Mouse (Mus musculus) megakaryocyte, embryonic 14.5 days (primary cell): ENCODE data around the gene Inhba. TPM values are rescaled to one million over a fixed set of nuclear protein-coding genes. Genes with fewer than 3 reads are reported as not detected.

Experiments used
- H3K27me3 ChIP-seq: replicated peaks from 2 replicates; pipeline ENCODE3; 2012; ENCODE audit warnings: inconsistent platforms
- H3K36me3 ChIP-seq: replicated peaks from 2 replicates; pipeline ENCODE3; 2012; ENCODE audit warnings: low read length, inconsistent platforms, mixed read lengths
- H3K4me1 ChIP-seq: 2 replicates; pipeline ENCODE4 v1.6.1; 2012; ENCODE audit warnings: inconsistent platforms
- H3K4me3 ChIP-seq: replicated peaks from 2 replicates; pipeline ENCODE3; 2012; ENCODE audit warnings: moderate library complexity, mild to moderate bottlenecking, inconsistent platforms
- H3K9me3 ChIP-seq: 2 replicates; pipeline ENCODE4 v1.6.1; 2012; ENCODE audit warnings: inconsistent platforms
- FLI1 ChIP-seq: IDR thresholded peaks from 2 replicates; pipeline ENCODE4 v1.6.1; 2012; ENCODE audit warnings: low read length, inconsistent platforms, mixed read lengths
- GATA1 ChIP-seq: IDR thresholded peaks from 3 replicates; pipeline ENCODE4 v1.6.1; 2012; ENCODE audit warnings: mixed read lengths, low read length, inconsistent platforms, borderline replicate concordance
- polyA plus RNA-seq: library from polyadenylated mRNA; stranded (reverse); fragments of >175 nt; gene quantifications from 2 replicates; pipeline ENCODE4 v1.2.3, GENCODE M21; 2012; ENCODE audit warnings: low replicate concordance; ENCODE audit not compliant: insufficient read depth

Inhba gene
- polyA plus RNA-seq, 1 experiment = 0.03 TPM

- peaks cover 9% of the 10 kb centered on the region for H3K4me1 ChIP-seq
- TF ChIP-seq GATA1 (no peak), FLI1 (no peak)
- H3K27me3 ChIP-seq = peaks cover 15% of the 10 kb centered on the region
- H3K36me3 ChIP-seq = no peaks in the 10 kb centered on the region
- H3K4me3 ChIP-seq = no peak overlapping the region
- no peaks in the 10 kb centered on the region for H3K9me3 ChIP-seq
Measured at GRCm38 (mm10) chr13:16021849-16022248, 10.2 kb downstream of the Inhba start.

GRCm38 (mm10) chr13:16022536-16022935, 10.9 kb downstream of the Inhba start:
- H3K4me1 ChIP-seq = peaks cover 4% of the 10 kb centered on the region
- TF ChIP-seq GATA1 = no peak
- no peak for TF ChIP-seq FLI1

GRCm38 (mm10) chr13:16023070-16024039, 11.7 kb downstream of the Inhba start:
- no peak overlapping the region for H3K4me3 ChIP-seq
- H3K36me3 ChIP-seq = no peaks in the 10 kb centered on the region
- no peaks in the 10 kb centered on the region for H3K4me1 ChIP-seq
- H3K27me3 ChIP-seq = peaks cover 6% of the 10 kb centered on the region
- TF ChIP-seq GATA1 (no peak), FLI1 (no peak)
- H3K9me3 ChIP-seq = no peaks in the 10 kb centered on the region

More at GRCm38 (mm10) chr13:16022536-16022935, 10.9 kb downstream of the Inhba start:
- Histone ChIP-seq H3K9me3 (no peaks in the 10 kb centered on the region), H3K36me3 (no peaks in the 10 kb centered on the region), H3K27me3 (peaks cover 10% of the 10 kb centered on the region), H3K4me3 (no peak overlapping the region)

- Histone ChIP-seq H3K9me3 (no peaks in the 10 kb centered on the region), H3K27me3 (no peaks in the 10 kb centered on the region), H3K4me1 (no peaks in the 10 kb centered on the region), H3K4me3 (no peak overlapping the region), H3K36me3 (no peaks in the 10 kb centered on the region)
- no peak for TF ChIP-seq FLI1
- TF ChIP-seq GATA1 = no peak
Measured at GRCm38 (mm10) chr13:16030557-16031057, 19.0 kb downstream of the Inhba start.

GRCm38 (mm10) chr13:16032425-16032824, 20.8 kb downstream of the Inhba start:
- TF ChIP-seq FLI1 (no peak), GATA1 (no peak)

GRCm38 (mm10) chr13:16032935-16033592, 21.4 kb downstream of the Inhba start:
- Histone ChIP-seq H3K27me3 (no peaks in the 10 kb centered on the region), H3K4me1 (no peaks in the 10 kb centered on the region), H3K36me3 (no peaks in the 10 kb centered on the region), H3K9me3 (no peaks in the 10 kb centered on the region), H3K4me3 (no peak overlapping the region)
- TF ChIP-seq FLI1 (no peak), GATA1 (no peak)

More at GRCm38 (mm10) chr13:16032425-16032824, 20.8 kb downstream of the Inhba start:
- H3K27me3 ChIP-seq = no peaks in the 10 kb centered on the region
- no peaks in the 10 kb centered on the region for H3K36me3 ChIP-seq
- no peaks in the 10 kb centered on the region for H3K4me1 ChIP-seq
- no peak overlapping the region for H3K4me3 ChIP-seq
- no peaks in the 10 kb centered on the region for H3K9me3 ChIP-seq

GRCm38 (mm10) chr13:16069079-16069478, 57.4 kb downstream of the Inhba start:
- H3K4me1 ChIP-seq = no peaks in the 10 kb centered on the region
- H3K27me3 ChIP-seq = no peaks in the 10 kb centered on the region
- TF ChIP-seq GATA1 (no peak), FLI1 (no peak)
- no peak overlapping the region for H3K4me3 ChIP-seq
- no peaks in the 10 kb centered on the region for H3K9me3 ChIP-seq
- H3K36me3 ChIP-seq = no peaks in the 10 kb centered on the region

- Histone ChIP-seq H3K36me3 (no peaks in the 10 kb centered on the region), H3K4me1 (no peaks in the 10 kb centered on the region), H3K9me3 (peaks cover 2% of the 10 kb centered on the region), H3K27me3 (no peaks in the 10 kb centered on the region), H3K4me3 (no peak overlapping the region)
- TF ChIP-seq FLI1 (no peak), GATA1 (no peak)
Measured at GRCm38 (mm10) chr13:16077276-16077675, 65.6 kb downstream of the Inhba start.

- H3K4me3 ChIP-seq = no peak overlapping the region
- H3K4me1 ChIP-seq = no peaks in the 10 kb centered on the region
- H3K27me3 ChIP-seq = no peaks in the 10 kb centered on the region
- TF ChIP-seq GATA1 = no peak
- no peak for TF ChIP-seq FLI1
- H3K36me3 ChIP-seq = no peaks in the 10 kb centered on the region
- H3K9me3 ChIP-seq = peaks cover 10% of the 10 kb centered on the region
Measured at GRCm38 (mm10) chr13:16078216-16078731, 66.6 kb downstream of the Inhba start.

GRCm38 (mm10) chr13:16080205-16080604, 68.6 kb downstream of the Inhba start:
- Histone ChIP-seq H3K9me3 (peaks cover 15% of the 10 kb centered on the region), H3K36me3 (no peaks in the 10 kb centered on the region), H3K4me3 (no peak overlapping the region), H3K27me3 (no peaks in the 10 kb centered on the region), H3K4me1 (no peaks in the 10 kb centered on the region)
- TF ChIP-seq GATA1 (no peak), FLI1 (no peak)
